Mouse (Mus musculus) erythroblast, embryonic 14.5 days (primary cell): ENCODE data around the gene Sdk2.

Source experiments
- GATA1 ChIP-seq: IDR thresholded peaks from 2 replicates; pipeline ENCODE4 v1.6.1; 2012; ENCODE audit warnings: low read length, inconsistent platforms, mixed read lengths
- TAL1 ChIP-seq: IDR thresholded peaks from 3 replicates; pipeline ENCODE4 v1.6.1; 2012; ENCODE audit warnings: low read length, inconsistent platforms, mixed read lengths

DNA sequence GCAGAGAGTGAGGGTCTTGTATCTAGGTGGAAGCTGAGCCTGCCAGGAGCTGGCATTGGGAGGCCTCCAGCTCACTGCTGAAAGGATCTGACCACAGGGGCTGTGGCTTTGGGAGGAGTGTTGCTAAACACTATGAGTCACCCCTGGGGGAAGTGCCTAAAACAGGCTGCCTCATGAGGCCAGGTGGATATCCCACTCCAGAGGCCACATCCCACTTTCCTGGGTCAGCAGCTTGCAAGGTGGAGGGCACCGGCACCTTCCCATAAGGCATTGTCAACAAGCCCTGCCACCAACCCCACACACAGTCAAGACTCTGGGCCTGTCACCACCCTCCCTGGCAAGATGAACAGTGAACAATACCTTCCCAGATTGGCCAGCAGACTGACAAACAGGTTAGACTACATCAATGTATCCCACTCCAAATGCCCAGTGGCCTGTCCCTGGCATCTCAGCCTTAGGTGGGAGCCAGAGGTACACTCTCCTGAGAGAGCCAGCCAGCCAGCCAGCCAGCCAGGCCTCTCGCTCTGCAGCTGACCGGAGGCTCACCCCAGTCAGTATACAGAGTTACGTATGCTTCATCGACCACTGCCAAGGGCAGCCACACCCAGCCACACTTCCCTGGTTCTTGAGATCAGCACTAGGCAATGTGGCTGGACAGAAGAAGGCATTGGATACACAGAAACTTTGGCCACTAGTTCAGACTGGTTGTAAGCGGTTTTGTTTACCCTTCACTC is 333.0 kb downstream of the Sdk2 start:
- TF ChIP-seq GATA1 (no peak), TAL1 (no peak)
